In genomic region chr7:29244732-29245416, GRCm38 (mm10) we compare ENCODE assay signal across 9 mouse cellular contexts. TPM values are rescaled to one million over a fixed set of nuclear protein-coding genes. Genes with fewer than 3 reads are reported as not detected.
DNase-seq lines count a peak whose midpoint lies in the region; ATAC-seq and TF ChIP-seq lines count a peak whose summit lies in the region.
"Had no signal": no experiment of that assay in that cellular context is flagged by ENCODE, and none has a peak within 500 bp of the region (broad histone marks: within the 10 kb centered on the region; RNA-seq: fewer than 3 reads in every experiment).

No protein-coding gene starts in this region.

- no peaks in the 10 kb centered on the region for H3K36me3 ChIP-seq in MEL (ENCODE audit: control insufficient read depth in 1 of 2, insufficient read depth in 2 of 2, low read length in 2 of 2)

- no peak overlapping the region for H3K27ac ChIP-seq in MEL (ENCODE audit: control insufficient read depth, low read depth, low read length)
- H3K27ac ChIP-seq: heart, embryonic 15.5 days; limb, embryonic 13.5 days had no signal

- peak; percentile 58 to 65 for DNase-seq in kidney, postnatal 4 days
- no peak for DNase-seq in kidney, adult 11 months
- DNase-seq in CD4-positive, CD25-positive, alpha-beta regulatory T cell, adult 2 months (ENCODE audit: low read depth, low spot score) = peak; percentile 75
- DNase-seq in MEL (ENCODE audit: low read depth, low spot score) = peak; percentile 63
- no peak for DNase-seq in urinary bladder, adult 2 months (ENCODE audit: low spot score)
- DNase-seq in right cerebral cortex, postnatal 4 days = no peak

- no peaks in the 10 kb centered on the region for H3K4me1 ChIP-seq in MEL (ENCODE audit: control insufficient read depth in 1 of 2, insufficient read depth in 2 of 2, low read length in 2 of 2)

- TF ChIP-seq CTCF in MEL (IDR thresholded peaks at IDR 0.05 in 2 of 3, conservative IDR thresholded peaks at IDR 0.05 in 1 of 3; ENCODE audit: control insufficient read depth in 1 of 3, insufficient read depth in 1 of 3, low read depth in 2 of 3, low read length in 3 of 3, poor library complexity in 1 of 3, severe bottlenecking in 1 of 3) = peak; percentile 72 to 80 (median 74)

- no peaks in the 10 kb centered on the region for H3K79me2 ChIP-seq in MEL (ENCODE audit: control insufficient read depth, insufficient read depth, low read length, poor library complexity)

- no peak overlapping the region for H3K9ac ChIP-seq in MEL (ENCODE audit: control insufficient read depth, low read depth, low read length, poor library complexity, severe bottlenecking)
- H3K9ac ChIP-seq: heart, embryonic 15.5 days had no signal

- H3K4me3 ChIP-seq in MEL (ENCODE audit: control insufficient read depth in 1 of 2, insufficient read depth in 1 of 2, low read depth in 2 of 2, low read length in 2 of 2) = no peak overlapping the region
- H3K4me3 ChIP-seq: heart, embryonic 15.5 days; limb, embryonic 13.5 days had no signal

- TF ChIP-seq RAD21 in MEL (IDR thresholded peaks at IDR 0.05; ENCODE audit: low read depth, low read length) = peak; percentile 50

- no peaks in the 10 kb centered on the region for H3K9me3 ChIP-seq in MEL (replicated peaks; ENCODE audit: insufficient read depth, low read length)
- H3K9me3 ChIP-seq: heart, embryonic 15.5 days; limb, embryonic 13.5 days had no signal

- no peak for TF ChIP-seq POLR2A in MEL (IDR thresholded peaks at IDR 0.05; ENCODE audit: control insufficient read depth in 1 of 2, insufficient read depth in 1 of 2, low read depth in 1 of 2, low read length in 2 of 2, poor library complexity in 1 of 2)

- peak; percentile 65 for ATAC-seq in megakaryocyte progenitor cell, adult 5-6 weeks (replicated peaks; ENCODE audit: poor library complexity)

- no peak for TF ChIP-seq EP300 in MEL (IDR thresholded peaks at IDR 0.05; ENCODE audit: low read depth in 1 of 2, low read length in 2 of 2)

- no peaks in the 10 kb centered on the region for H3K27me3 ChIP-seq in MEL (ENCODE audit: control insufficient read depth in 1 of 2, insufficient read depth in 2 of 2, low read length in 2 of 2)
- H3K27me3 ChIP-seq: heart, embryonic 15.5 days had no signal

TF ChIP-seq in MEL, 35 proteins besides CTCF, POLR2A, EP300 and RAD21:
- no peak for TF ChIP-seq SIN3A (IDR thresholded peaks at IDR 0.05; ENCODE audit: low read length)
- TF ChIP-seq GABPA (IDR thresholded peaks at IDR 0.05; ENCODE audit: low read depth, low read length) = no peak
- TF ChIP-seq KAT2A (conservative IDR thresholded peaks at IDR 0.05; ENCODE audit: low read depth, low read length) = no peak
- peak; percentile 28 for TF ChIP-seq ZC3H11A (IDR thresholded peaks at IDR 0.05; ENCODE audit: low read depth, low read length)
- TF ChIP-seq POLR2AphosphoS5 (IDR thresholded peaks at IDR 0.05; ENCODE audit: borderline replicate concordance, low read depth, low read length) = no peak
- TF ChIP-seq SMC3 (IDR thresholded peaks at IDR 0.05; ENCODE audit: low read depth, low read length) = peak; percentile 82
- TF ChIP-seq ZKSCAN1 (IDR thresholded peaks at IDR 0.05; ENCODE audit: low read depth, low read length) = no peak

RNA-seq across cellular contexts. Expression of gene 2200002D01Rik, which starts 3.4 kb away (rescaled TPM):
- total RNA-seq in MEL (2012; rRNA removed) = 3.8 and 5.4 TPM in 2 replicates
- polyA plus RNA-seq in MEL (2012; ENCODE audit: insufficient read depth in 1 of 2, insufficient read length in 2 of 2, low read depth in 1 of 2, low replicate concordance in 2 of 2, missing spikeins in 1 of 2) = under 1 TPM in 1 of 2 experiments, not detected in 1; 0.85 TPM
- 0.20 TPM in 1 of 2 replicates, not detected in the other for total RNA-seq in megakaryocyte progenitor cell, adult 5-6 weeks (2015)
- 1.4 TPM in 1 of 2 replicates, not detected in the other for total RNA-seq in megakaryocyte progenitor cell, adult 5-6 weeks (2017)
- 144 and 178 TPM in 2 replicates for polyA plus RNA-seq in urinary bladder, adult 2 months (2012; rRNA removed)

RNA-seq across cellular contexts. Expression of gene Yif1b, which starts 6.7 kb away (rescaled TPM):
- 88.6 and 94.8 TPM in 2 replicates for total RNA-seq in MEL (2012; rRNA removed)
- polyA plus RNA-seq in MEL (2012; ENCODE audit: insufficient read depth in 1 of 2, insufficient read length in 2 of 2, low read depth in 1 of 2, low replicate concordance in 2 of 2, missing spikeins in 1 of 2) = 100 to 1,000 TPM in 1 of 2 experiments, not detected in 1; 143 TPM
- 75.8 and 77.8 TPM in 2 replicates for total RNA-seq in megakaryocyte progenitor cell, adult 5-6 weeks (2015)
- 28.2 and 34.1 TPM in 2 replicates for total RNA-seq in megakaryocyte progenitor cell, adult 5-6 weeks (2017)
- polyA plus RNA-seq in urinary bladder, adult 2 months (2012; rRNA removed) = 43.4 and 45.5 TPM in 2 replicates

RNA-seq across cellular contexts. Expression of gene Kcnk6, which starts 12.6 kb away (rescaled TPM):
- total RNA-seq in MEL (2012; rRNA removed) = 1.4 and 2.0 TPM in 2 replicates
- polyA plus RNA-seq in MEL (2012; ENCODE audit: insufficient read depth in 1 of 2, insufficient read length in 2 of 2, low read depth in 1 of 2, low replicate concordance in 2 of 2, missing spikeins in 1 of 2) = 1 to 10 TPM in 1 of 2 experiments, not detected in 1; 5.2 TPM
- 4.2 and 5.8 TPM in 2 replicates for total RNA-seq in megakaryocyte progenitor cell, adult 5-6 weeks (2015)
- 8.0 and 9.3 TPM in 2 replicates for total RNA-seq in megakaryocyte progenitor cell, adult 5-6 weeks (2017)
- 3.9 and 5.4 TPM in 2 replicates for polyA plus RNA-seq in urinary bladder, adult 2 months (2012; rRNA removed)

RNA-seq across cellular contexts. Expression of gene Catsperg1, which starts 31.0 kb away (rescaled TPM):
- total RNA-seq in MEL (2012; rRNA removed) = 0.20 and 0.23 TPM in 2 replicates
- under 1 TPM in 1 of 2 experiments, not detected in 1; 0.31 TPM for polyA plus RNA-seq in MEL (2012; ENCODE audit: insufficient read depth in 1 of 2, insufficient read length in 2 of 2, low read depth in 1 of 2, low replicate concordance in 2 of 2, missing spikeins in 1 of 2)
- 1.1 TPM in 1 of 2 replicates, not detected in the other for total RNA-seq in megakaryocyte progenitor cell, adult 5-6 weeks (2015)
- total RNA-seq in megakaryocyte progenitor cell, adult 5-6 weeks (2017) = 0.20 and 0.50 TPM in 2 replicates
- polyA plus RNA-seq in urinary bladder, adult 2 months (2012; rRNA removed) = 4.9 and 6.7 TPM in 2 replicates

RNA-seq across cellular contexts. Expression of gene Spint2, which starts 36.8 kb away (rescaled TPM):
- total RNA-seq in MEL (2012; rRNA removed) = 71.9 and 78.1 TPM in 2 replicates
- polyA plus RNA-seq in MEL (2012; ENCODE audit: insufficient read depth in 1 of 2, insufficient read length in 2 of 2, low read depth in 1 of 2, low replicate concordance in 2 of 2, missing spikeins in 1 of 2) = 100 to 1,000 TPM in 1 of 2 experiments, not detected in 1; 131 TPM
- total RNA-seq in megakaryocyte progenitor cell, adult 5-6 weeks (2015) = 60.8 and 62.8 TPM in 2 replicates
- 21.2 and 34.1 TPM in 2 replicates for total RNA-seq in megakaryocyte progenitor cell, adult 5-6 weeks (2017)
- 485 and 505 TPM in 2 replicates for polyA plus RNA-seq in urinary bladder, adult 2 months (2012; rRNA removed)

Comparison
In these comparisons a context has a peak if more than half of its experiments do, and no peak if none do; other contexts are left out.
1. DNase-seq: peak in kidney, postnatal 4 days (2 of 2), CD4-positive, CD25-positive, alpha-beta regulatory T cell, adult 2 months (single experiment) and MEL (single experiment); none in kidney, adult 11 months (single experiment), urinary bladder, adult 2 months (single experiment) and right cerebral cortex, postnatal 4 days (single experiment).